Mouse (Mus musculus): ENCODE results near the gene Tmem52. TPM values are rescaled to one million over a fixed set of nuclear protein-coding genes. Genes with fewer than 3 reads are reported as not detected.
A peak's percentile ranks its signal among the peaks of the same experiment; 100 is the strongest.

Tmem52 gene
- polyA plus RNA-seq, 1 experiment from 2014 or later: 0.34 TPM

DNA sequence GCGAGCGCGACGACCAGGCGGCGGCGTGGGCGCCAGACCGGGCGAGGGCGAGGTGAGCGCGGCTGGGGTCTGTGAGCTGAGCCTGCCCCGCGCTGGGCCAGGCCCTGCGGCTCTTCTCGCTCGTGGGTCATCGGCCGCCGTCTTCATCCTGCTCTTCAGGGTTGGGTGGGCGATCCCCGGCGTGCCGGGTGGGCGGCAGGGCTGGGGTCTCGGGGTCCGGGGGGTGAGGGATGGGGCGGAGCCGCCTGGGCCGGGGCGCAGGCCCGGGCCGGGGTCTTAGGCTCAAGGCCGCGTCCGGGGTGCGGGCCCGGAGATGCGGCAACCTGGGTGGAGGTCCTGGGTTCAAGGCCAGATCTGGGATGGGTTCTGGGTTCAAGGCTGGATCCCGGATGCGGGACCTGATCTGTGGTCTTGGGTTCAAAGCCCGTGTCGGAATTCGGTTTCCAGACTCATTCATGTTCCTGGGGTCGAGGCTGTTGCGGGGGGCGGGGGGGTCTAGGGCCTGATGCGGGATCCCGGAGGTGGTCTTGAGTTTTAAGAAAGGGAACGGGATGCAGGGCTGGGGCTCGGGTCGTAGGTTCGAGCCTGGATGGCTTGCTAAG is 22.7 kb downstream of the Tmem52 start:
- Histone ChIP-seq H3K9ac (ENCODE audit: low read depth, low read length) (peak overlapping the region; percentile 100), H3K9me3 (ENCODE audit: control insufficient read depth, low read length) (no peaks in the 10 kb centered on the region), H3K36me3 (ENCODE audit: control insufficient read depth, insufficient read depth, low read length) (no peaks in the 10 kb centered on the region), H3K4me3 (ENCODE audit: low read length) (peak overlapping the region; percentile 98), H3K27me3 (replicated peaks; ENCODE audit: control insufficient read depth, insufficient read depth, low read length) (no peaks in the 10 kb centered on the region), H3K4me2 (ENCODE audit: low read length) (peak overlapping the region; percentile 85; the same call in 1 of the 2 replicates), H3K4me1 (ENCODE audit: control insufficient read depth, insufficient read depth, low read depth, low read length) (peaks cover 34% of the 10 kb centered on the region), H3K27ac (ENCODE audit: low read depth, low read length) (peak overlapping the region; percentile 95)
- WGBS: under 1% methylated on average over 35 of the region's 54 CpGs
- ATAC-seq: peak; percentile 61

DNA sequence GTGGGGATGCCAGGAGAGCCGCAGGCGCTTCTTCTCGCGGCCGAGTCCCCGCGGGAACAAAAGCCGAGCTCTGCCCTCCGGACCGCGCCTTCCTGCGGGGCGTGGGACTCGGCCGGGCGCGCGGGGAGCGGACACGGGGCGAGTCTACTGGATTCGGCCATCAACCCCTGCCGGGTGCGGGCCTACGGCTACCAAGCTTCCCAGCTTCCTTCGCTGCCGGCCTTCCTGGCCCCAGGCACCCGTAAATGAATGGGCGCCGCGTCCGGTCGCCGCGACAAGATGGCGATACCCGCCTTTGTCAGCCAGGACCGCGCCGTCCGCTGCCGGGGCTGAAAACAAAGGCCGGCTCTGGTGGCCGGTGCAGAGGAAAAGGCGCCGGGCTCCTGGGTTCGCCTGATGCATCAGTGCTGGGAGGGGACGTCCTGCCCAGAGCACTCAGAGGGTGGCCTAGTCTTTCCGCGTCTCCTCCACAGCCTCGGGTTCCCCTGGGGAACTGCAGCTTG is 23.3 kb downstream of the Tmem52 start:
- Histone ChIP-seq H3K4me3 (ENCODE audit: low read length) (peak overlapping the region; percentile 98), H3K27ac (ENCODE audit: low read depth, low read length) (peak overlapping the region; percentile 95), H3K27me3 (replicated peaks; ENCODE audit: control insufficient read depth, insufficient read depth, low read length) (no peaks in the 10 kb centered on the region), H3K4me1 (ENCODE audit: control insufficient read depth, insufficient read depth, low read depth, low read length) (peaks cover 34% of the 10 kb centered on the region), H3K4me2 (ENCODE audit: low read length) (peak overlapping the region; percentile 85), H3K36me3 (ENCODE audit: control insufficient read depth, insufficient read depth, low read length) (no peaks in the 10 kb centered on the region), H3K9ac (ENCODE audit: low read depth, low read length) (peak overlapping the region; percentile 100), H3K9me3 (ENCODE audit: control insufficient read depth, low read length) (no peaks in the 10 kb centered on the region)
- no peak for ATAC-seq
- WGBS: under 1% methylated on average over 48 of the region's 51 CpGs

DNA sequence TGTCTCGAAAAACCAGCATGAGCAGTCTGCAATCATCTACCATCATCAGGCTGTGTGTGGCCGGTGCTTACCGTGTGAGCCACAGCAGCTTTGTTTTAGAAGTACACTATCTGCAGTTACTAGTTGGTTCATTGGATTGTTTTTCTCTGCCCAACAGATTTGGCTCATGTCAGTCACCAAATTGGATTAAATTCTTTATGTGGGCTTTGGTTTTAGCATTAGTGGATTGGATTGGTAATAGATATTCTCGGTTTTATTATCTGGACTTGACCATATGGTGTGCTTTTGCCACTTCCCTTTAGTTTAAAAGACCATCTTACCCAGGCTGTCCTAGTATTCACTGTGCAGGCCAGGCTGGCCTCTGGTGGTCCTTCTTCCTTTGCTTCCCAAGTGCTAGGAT is 26.0 kb downstream of the Tmem52 start:
- WGBS: 68% methylated on average over 4 of the region's 4 CpGs
- Histone ChIP-seq H3K9ac (ENCODE audit: low read depth, low read length) (no peak overlapping the region), H3K4me2 (ENCODE audit: low read length) (no peak overlapping the region), H3K9me3 (ENCODE audit: control insufficient read depth, low read length) (no peaks in the 10 kb centered on the region), H3K27ac (ENCODE audit: low read depth, low read length) (no peak overlapping the region), H3K4me3 (ENCODE audit: low read length) (no peak overlapping the region), H3K27me3 (replicated peaks; ENCODE audit: control insufficient read depth, insufficient read depth, low read length) (no peaks in the 10 kb centered on the region), H3K4me1 (ENCODE audit: control insufficient read depth, insufficient read depth, low read depth, low read length) (peaks cover 28% of the 10 kb centered on the region), H3K36me3 (ENCODE audit: control insufficient read depth, insufficient read depth, low read length) (no peaks in the 10 kb centered on the region)
- ATAC-seq: no peak

DNA sequence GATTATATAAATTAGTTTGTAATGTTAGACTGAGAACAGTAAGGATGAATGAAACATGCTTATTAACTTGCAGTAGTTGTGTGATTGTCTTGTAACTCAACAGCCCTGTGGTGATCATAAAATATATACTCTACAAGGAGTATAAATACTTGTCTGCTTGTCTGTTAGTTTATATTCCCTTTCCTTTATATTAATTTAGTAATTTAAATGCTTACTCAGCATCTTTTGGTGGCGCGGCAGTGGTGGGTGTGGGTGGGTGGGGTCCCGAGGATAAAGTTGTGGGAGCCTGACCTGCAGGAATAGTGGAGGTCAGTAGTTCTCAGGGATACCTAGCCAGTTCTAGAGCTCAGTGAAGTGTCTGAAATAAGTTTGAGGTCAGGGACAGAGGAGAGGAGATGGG is 29.0 kb downstream of the Tmem52 start:
- H3K4me3 ChIP-seq (ENCODE audit: low read length): no peak overlapping the region
- no peaks in the 10 kb centered on the region for H3K9me3 ChIP-seq (ENCODE audit: control insufficient read depth, low read length)

DNA sequence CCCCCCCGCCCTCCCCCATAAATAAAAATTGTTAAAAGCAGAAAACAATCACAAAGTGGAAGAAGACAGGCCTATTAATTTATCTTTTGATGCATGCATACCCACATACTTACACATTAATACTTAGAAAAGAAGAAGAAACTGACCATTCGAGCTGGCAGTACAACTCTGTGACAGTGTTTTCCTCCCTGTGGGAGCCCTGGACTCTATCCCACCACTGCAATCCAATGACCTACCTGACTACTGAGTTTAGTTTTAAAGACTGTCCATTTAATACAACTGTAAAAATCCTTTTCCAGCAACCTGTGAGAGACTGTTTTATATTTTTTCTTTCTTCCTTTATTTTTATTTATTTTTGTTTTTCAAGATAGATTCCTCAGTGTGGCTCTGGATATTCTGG is 32.2 kb downstream of the Tmem52 start:
- H3K27me3 ChIP-seq (replicated peaks; ENCODE audit: control insufficient read depth, insufficient read depth, low read length): no peaks in the 10 kb centered on the region
- no peak for ATAC-seq
- no peak overlapping the region for H3K9ac ChIP-seq (ENCODE audit: low read depth, low read length)
- H3K4me3 ChIP-seq (ENCODE audit: low read length): no peak overlapping the region
- no peaks in the 10 kb centered on the region for H3K9me3 ChIP-seq (ENCODE audit: control insufficient read depth, low read length)
- peaks cover 5% of the 10 kb centered on the region; the same call in 1 of the 2 replicates for H3K4me1 ChIP-seq (ENCODE audit: control insufficient read depth, insufficient read depth, low read depth, low read length)
- 77% methylated on average over 2 of the region's 2 CpGs for WGBS
- no peak overlapping the region for H3K27ac ChIP-seq (ENCODE audit: low read depth, low read length)
- no peak overlapping the region for H3K4me2 ChIP-seq (ENCODE audit: low read length)
- H3K36me3 ChIP-seq (ENCODE audit: control insufficient read depth, insufficient read depth, low read length): no peaks in the 10 kb centered on the region

More for the DNA sequence above, 29.0 kb downstream of the Tmem52 start:
- Histone ChIP-seq H3K27ac (ENCODE audit: low read depth, low read length) (no peak overlapping the region), H3K36me3 (ENCODE audit: control insufficient read depth, insufficient read depth, low read length) (no peaks in the 10 kb centered on the region), H3K9ac (ENCODE audit: low read depth, low read length) (no peak overlapping the region), H3K4me2 (ENCODE audit: low read length) (no peak overlapping the region), H3K27me3 (replicated peaks; ENCODE audit: control insufficient read depth, insufficient read depth, low read length) (no peaks in the 10 kb centered on the region), H3K4me1 (ENCODE audit: control insufficient read depth, insufficient read depth, low read depth, low read length) (peaks cover 20% of the 10 kb centered on the region)
- no peak for ATAC-seq
- WGBS: 78% methylated on average over 3 of the region's 3 CpGs

DNA sequence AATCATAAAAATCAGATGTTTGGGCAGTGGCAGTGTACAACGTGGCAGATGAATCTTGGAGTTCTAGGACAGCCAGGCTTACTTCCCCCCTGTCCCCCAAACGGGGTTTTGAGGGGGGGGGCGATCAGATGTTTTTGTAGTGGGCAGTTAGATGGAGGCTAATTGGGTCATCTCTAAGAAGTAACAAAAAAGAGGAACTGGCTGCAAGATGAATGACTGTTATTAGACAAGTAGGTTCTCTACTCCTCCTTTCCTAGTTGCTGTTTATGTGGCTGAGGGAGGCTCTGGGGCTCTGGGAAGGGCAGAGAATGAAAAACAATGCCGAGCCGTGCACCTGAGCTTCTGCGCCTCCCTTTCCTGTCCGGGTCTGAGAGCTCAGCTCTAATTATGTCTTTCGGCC is 36.2 kb downstream of the Tmem52 start:
- H3K4me3 ChIP-seq (ENCODE audit: low read length): no peak overlapping the region
- no peaks in the 10 kb centered on the region for H3K36me3 ChIP-seq (ENCODE audit: control insufficient read depth, insufficient read depth, low read length)
- no peaks in the 10 kb centered on the region for H3K27me3 ChIP-seq (replicated peaks; ENCODE audit: control insufficient read depth, insufficient read depth, low read length)
- H3K9me3 ChIP-seq (ENCODE audit: control insufficient read depth, low read length): no peaks in the 10 kb centered on the region
- ATAC-seq: no peak
- whole genome bisulfite sequencing: 68% methylated on average over 8 of the region's 8 CpGs
- H3K27ac ChIP-seq (ENCODE audit: low read depth, low read length): no peak overlapping the region
- peaks cover 5% of the 10 kb centered on the region; the same call in 1 of the 2 replicates for H3K4me1 ChIP-seq (ENCODE audit: control insufficient read depth, insufficient read depth, low read depth, low read length)
- no peak overlapping the region for H3K4me2 ChIP-seq (ENCODE audit: low read length)
- H3K9ac ChIP-seq (ENCODE audit: low read depth, low read length): no peak overlapping the region

DNA sequence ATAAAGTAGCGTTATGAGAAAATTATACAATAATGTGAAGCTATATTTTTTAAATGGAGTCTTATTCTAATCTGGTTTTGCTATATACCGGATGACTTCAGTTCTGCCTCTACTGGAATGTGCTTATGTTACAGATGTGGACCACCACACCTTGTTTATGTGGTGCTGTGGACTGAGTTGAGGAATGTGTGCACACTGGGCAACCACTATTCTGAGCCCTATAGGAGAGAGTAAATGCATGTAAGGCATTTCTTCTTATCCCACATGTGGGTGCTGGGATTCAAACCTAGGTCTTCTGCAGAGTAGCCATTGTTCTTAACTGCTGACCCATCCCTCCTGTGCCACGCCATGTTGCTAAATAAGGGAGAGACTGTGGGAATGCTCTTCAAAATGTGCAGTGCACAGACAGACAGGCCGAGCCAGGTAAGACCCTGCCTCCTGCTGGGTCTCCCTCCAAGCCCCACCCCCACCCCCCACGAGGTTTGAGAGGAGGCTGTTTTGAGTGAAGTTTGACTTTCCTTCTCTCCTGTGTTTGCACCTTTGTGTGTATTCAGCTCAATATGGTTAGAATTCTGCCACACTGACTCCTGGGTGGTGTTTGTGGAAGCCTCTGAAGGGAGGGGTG is 36.9 kb downstream of the Tmem52 start:
- Histone ChIP-seq H3K27ac (ENCODE audit: low read depth, low read length) (no peak overlapping the region), H3K4me1 (ENCODE audit: control insufficient read depth, insufficient read depth, low read depth, low read length) (peaks cover 8% of the 10 kb centered on the region), H3K27me3 (replicated peaks; ENCODE audit: control insufficient read depth, insufficient read depth, low read length) (no peaks in the 10 kb centered on the region), H3K4me2 (ENCODE audit: low read length) (no peak overlapping the region), H3K4me3 (ENCODE audit: low read length) (no peak overlapping the region), H3K36me3 (ENCODE audit: control insufficient read depth, insufficient read depth, low read length) (no peaks in the 10 kb centered on the region), H3K9ac (ENCODE audit: low read depth, low read length) (no peak overlapping the region), H3K9me3 (ENCODE audit: control insufficient read depth, low read length) (no peaks in the 10 kb centered on the region)
- 89% methylated on average over 5 of the region's 5 CpGs for WGBS
- ATAC-seq: peak; percentile 21; the same call in 1 of the 2 replicates

DNA sequence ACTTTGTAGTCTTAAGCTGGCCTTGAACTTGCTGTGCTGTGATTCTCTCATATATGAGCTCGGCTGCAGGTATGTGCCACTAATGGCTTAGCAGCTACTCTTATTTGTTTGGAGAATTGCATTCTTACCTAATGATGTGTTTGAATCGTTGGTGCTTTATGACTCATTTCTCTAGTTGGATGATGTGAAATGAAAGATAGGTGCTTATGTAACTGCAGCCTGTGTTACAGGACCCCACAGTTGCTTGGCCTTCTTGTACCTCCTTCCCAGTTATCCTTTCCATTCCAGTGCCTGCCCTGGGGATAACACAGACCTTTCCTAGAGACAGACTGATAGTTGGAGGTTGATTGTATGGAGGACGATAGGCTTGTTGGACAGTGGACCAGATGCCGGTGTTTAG is 39.7 kb downstream of the Tmem52 start:
- Histone ChIP-seq H3K4me2 (ENCODE audit: low read length) (no peak overlapping the region), H3K27ac (ENCODE audit: low read depth, low read length) (no peak overlapping the region), H3K27me3 (replicated peaks; ENCODE audit: control insufficient read depth, insufficient read depth, low read length) (no peaks in the 10 kb centered on the region), H3K4me1 (ENCODE audit: control insufficient read depth, insufficient read depth, low read depth, low read length) (peaks cover 8% of the 10 kb centered on the region), H3K36me3 (ENCODE audit: control insufficient read depth, insufficient read depth, low read length) (no peaks in the 10 kb centered on the region), H3K4me3 (ENCODE audit: low read length) (no peak overlapping the region), H3K9me3 (ENCODE audit: control insufficient read depth, low read length) (no peaks in the 10 kb centered on the region), H3K9ac (ENCODE audit: low read depth, low read length) (no peak overlapping the region)
- no peak for ATAC-seq
- 87% methylated on average over 4 of the region's 4 CpGs for WGBS

DNA sequence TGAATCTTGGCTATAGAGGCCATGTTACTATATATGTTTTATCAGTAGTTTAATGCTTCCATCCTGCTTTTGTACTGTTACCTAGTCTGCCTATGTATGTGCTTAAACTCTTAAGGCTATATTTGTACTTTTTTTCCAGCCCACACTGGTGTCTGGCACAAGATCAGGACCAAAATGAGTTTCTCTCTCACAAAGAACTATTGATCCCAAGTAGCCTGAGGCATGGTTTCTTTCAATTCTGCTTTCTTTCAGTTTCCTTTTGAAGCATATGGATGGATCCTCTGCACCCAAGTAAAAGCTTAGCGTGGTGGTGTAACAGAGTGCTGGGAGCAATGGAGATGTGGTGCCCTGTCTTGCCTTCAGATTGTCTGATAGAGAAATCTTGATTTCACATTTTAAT is 42.1 kb downstream of the Tmem52 start:
- Histone ChIP-seq H3K36me3 (ENCODE audit: control insufficient read depth, insufficient read depth, low read length) (no peaks in the 10 kb centered on the region), H3K27ac (ENCODE audit: low read depth, low read length) (no peak overlapping the region), H3K9ac (ENCODE audit: low read depth, low read length) (no peak overlapping the region), H3K9me3 (ENCODE audit: control insufficient read depth, low read length) (no peaks in the 10 kb centered on the region), H3K4me1 (ENCODE audit: control insufficient read depth, insufficient read depth, low read depth, low read length) (peaks cover 3% of the 10 kb centered on the region; the same call in 1 of the 2 replicates), H3K4me2 (ENCODE audit: low read length) (no peak overlapping the region), H3K27me3 (replicated peaks; ENCODE audit: control insufficient read depth, insufficient read depth, low read length) (no peaks in the 10 kb centered on the region), H3K4me3 (ENCODE audit: low read length) (no peak overlapping the region)
- WGBS: 57% methylated on average over 1 of the region's 1 CpGs
- no peak for ATAC-seq
